Mouse (Mus musculus): ENCODE data around the gene Stk25. TPM values are rescaled to one million over a fixed set of nuclear protein-coding genes. Genes with fewer than 3 reads are reported as not detected.
A peak's percentile ranks its signal among the peaks of the same experiment; 100 is the strongest.

Gene Stk25
- polyA plus RNA-seq, 1 experiment from 2014 or later = 227 TPM

DNA sequence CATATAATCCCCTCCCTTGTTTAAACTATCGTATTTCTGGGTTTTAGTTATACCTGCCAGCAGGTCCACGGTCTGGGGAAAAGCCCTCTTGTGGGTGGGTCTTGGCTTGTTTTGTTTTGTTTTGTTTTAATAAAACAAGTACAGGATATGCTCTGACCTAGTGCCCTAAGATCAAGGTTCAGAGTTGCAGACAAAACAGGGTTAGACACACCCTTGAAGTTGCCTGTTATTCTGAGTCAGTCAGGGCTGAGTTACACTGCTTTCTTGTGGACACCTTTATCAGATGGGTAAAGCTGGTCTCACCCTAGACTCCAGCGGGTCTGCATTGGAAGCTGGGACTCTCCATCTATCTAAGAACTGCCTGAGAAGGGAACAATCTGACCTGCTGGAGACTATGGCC is 35.0 kb upstream of the Stk25 start:
- no peaks in the 10 kb centered on the region for H3K27me3 ChIP-seq (ENCODE audit: control insufficient read depth, insufficient read depth, low read length)
- no peak for DNase-seq (ENCODE audit: low spot score)
- no peaks in the 10 kb centered on the region for H3K36me3 ChIP-seq (ENCODE audit: control insufficient read depth, insufficient read depth, low read length)
- H3K9ac ChIP-seq (ENCODE audit: low read depth, low read length) = no peak overlapping the region
- no peak overlapping the region for H3K4me2 ChIP-seq (replicated peaks; ENCODE audit: low read depth, low read length)
- H3K9me3 ChIP-seq (ENCODE audit: control insufficient read depth, low read length) = no peaks in the 10 kb centered on the region
- no peak overlapping the region for H3K27ac ChIP-seq (ENCODE audit: low read depth, low read length)
- 85% methylated on average over 3 of the region's 3 CpGs for WGBS
- no peaks in the 10 kb centered on the region for H3K4me1 ChIP-seq (replicated peaks; ENCODE audit: control insufficient read depth, insufficient read depth, low read length)
- ATAC-seq (ENCODE audit: low FRiP score) = no peak
- H3K4me3 ChIP-seq (ENCODE audit: low read depth, low read length) = no peak overlapping the region

DNA sequence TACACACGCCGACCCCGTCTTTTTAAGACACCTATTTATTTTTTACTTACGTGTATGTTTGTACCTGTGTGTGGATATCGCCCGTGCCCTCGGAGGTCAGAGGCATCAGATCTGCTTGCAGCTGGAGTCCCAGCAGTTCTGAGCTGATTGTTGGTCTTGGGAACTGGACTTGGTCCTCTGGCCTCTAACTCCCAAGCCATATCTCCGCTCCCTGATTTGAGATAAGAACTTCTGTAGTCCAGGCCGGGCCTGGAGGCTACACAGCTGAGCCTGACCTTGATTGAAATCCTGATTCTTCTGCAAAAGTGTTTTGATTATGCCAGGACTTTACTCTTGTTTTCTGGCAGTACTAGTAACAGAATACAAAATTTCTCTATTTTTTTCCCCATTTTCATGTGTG is 34.3 kb upstream of the Stk25 start:
- Histone ChIP-seq H3K9ac (ENCODE audit: low read depth, low read length) (no peak overlapping the region), H3K4me1 (replicated peaks; ENCODE audit: control insufficient read depth, insufficient read depth, low read length) (no peaks in the 10 kb centered on the region), H3K4me2 (replicated peaks; ENCODE audit: low read depth, low read length) (no peak overlapping the region), H3K36me3 (ENCODE audit: control insufficient read depth, insufficient read depth, low read length) (no peaks in the 10 kb centered on the region), H3K4me3 (ENCODE audit: low read depth, low read length) (no peak overlapping the region), H3K9me3 (ENCODE audit: control insufficient read depth, low read length) (no peaks in the 10 kb centered on the region), H3K27me3 (ENCODE audit: control insufficient read depth, insufficient read depth, low read length) (no peaks in the 10 kb centered on the region), H3K27ac (ENCODE audit: low read depth, low read length) (no peak overlapping the region)
- no peak for ATAC-seq (ENCODE audit: low FRiP score)
- DNase-seq (ENCODE audit: low spot score) = no peak
- WGBS = 95% methylated on average over 9 of the region's 9 CpGs

DNA sequence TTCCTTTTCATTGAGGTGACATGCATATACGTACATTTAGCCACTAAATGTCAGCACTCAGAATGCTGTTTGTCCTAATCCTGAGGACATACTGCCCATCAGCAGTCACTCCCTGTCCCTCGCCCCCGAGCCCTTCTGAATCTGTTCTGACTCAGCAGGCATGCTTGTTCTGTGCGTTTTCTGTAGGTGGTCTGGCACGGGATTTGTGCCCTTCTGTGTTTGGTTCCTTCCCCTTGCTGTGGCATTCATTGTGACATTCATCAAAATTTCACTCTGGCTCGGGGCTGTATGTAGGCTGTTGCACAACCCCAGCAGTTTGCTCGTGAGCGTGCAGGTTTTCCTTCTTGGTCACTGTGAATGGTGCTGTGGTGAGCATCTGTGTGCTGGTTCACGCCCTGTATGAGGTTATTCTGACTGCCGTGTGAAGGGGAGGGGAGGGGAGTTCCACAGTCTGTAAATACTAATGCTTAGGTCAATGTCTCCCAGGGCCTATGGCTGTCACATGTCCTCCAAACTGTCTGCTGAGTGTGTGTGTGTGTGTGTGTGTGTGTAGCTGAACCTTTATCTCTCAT is 33.4 kb upstream of the Stk25 start:
- Histone ChIP-seq H3K27me3 (ENCODE audit: control insufficient read depth, insufficient read depth, low read length) (no peaks in the 10 kb centered on the region), H3K4me2 (replicated peaks; ENCODE audit: low read depth, low read length) (no peak overlapping the region), H3K4me1 (replicated peaks; ENCODE audit: control insufficient read depth, insufficient read depth, low read length) (no peaks in the 10 kb centered on the region), H3K36me3 (ENCODE audit: control insufficient read depth, insufficient read depth, low read length) (no peaks in the 10 kb centered on the region), H3K9ac (ENCODE audit: low read depth, low read length) (no peak overlapping the region), H3K27ac (ENCODE audit: low read depth, low read length) (no peak overlapping the region), H3K4me3 (ENCODE audit: low read depth, low read length) (no peak overlapping the region), H3K9me3 (ENCODE audit: control insufficient read depth, low read length) (no peaks in the 10 kb centered on the region)
- WGBS = 81% methylated on average over 10 of the region's 10 CpGs
- no peak for ATAC-seq (ENCODE audit: low FRiP score)
- DNase-seq (ENCODE audit: low spot score) = no peak

DNA sequence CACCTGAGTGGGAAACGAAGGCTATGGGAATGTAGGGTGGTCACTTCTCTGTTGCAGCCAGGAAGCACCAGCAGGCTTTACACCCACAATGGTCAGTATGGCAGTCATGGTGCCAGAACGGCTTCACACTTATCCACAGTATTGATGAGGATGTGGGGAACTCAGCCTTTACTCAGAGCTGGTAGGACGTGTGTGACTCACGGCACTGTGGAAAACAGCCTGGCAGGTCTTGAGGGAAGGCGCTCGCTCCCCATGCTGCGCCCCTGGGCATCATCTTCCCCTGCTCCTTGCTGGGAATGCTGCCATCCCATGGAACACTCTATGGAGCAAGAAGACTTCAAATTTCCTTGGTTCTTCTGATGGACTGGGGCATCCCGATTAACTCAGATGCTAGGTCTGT is 32.6 kb upstream of the Stk25 start:
- ATAC-seq (ENCODE audit: low FRiP score) (no peak), DNase-seq (ENCODE audit: low spot score) (no peak)
- H3K4me1 ChIP-seq (replicated peaks; ENCODE audit: control insufficient read depth, insufficient read depth, low read length) = no peaks in the 10 kb centered on the region
- H3K9ac ChIP-seq (ENCODE audit: low read depth, low read length) = no peak overlapping the region
- H3K9me3 ChIP-seq (ENCODE audit: control insufficient read depth, low read length) = no peaks in the 10 kb centered on the region
- no peaks in the 10 kb centered on the region for H3K36me3 ChIP-seq (ENCODE audit: control insufficient read depth, insufficient read depth, low read length)
- no peak overlapping the region for H3K4me3 ChIP-seq (ENCODE audit: low read depth, low read length)
- H3K27ac ChIP-seq (ENCODE audit: low read depth, low read length) = no peak overlapping the region
- no peak overlapping the region for H3K4me2 ChIP-seq (replicated peaks; ENCODE audit: low read depth, low read length)
- H3K27me3 ChIP-seq (ENCODE audit: control insufficient read depth, insufficient read depth, low read length) = no peaks in the 10 kb centered on the region
- WGBS = 93% methylated on average over 8 of the region's 8 CpGs

DNA sequence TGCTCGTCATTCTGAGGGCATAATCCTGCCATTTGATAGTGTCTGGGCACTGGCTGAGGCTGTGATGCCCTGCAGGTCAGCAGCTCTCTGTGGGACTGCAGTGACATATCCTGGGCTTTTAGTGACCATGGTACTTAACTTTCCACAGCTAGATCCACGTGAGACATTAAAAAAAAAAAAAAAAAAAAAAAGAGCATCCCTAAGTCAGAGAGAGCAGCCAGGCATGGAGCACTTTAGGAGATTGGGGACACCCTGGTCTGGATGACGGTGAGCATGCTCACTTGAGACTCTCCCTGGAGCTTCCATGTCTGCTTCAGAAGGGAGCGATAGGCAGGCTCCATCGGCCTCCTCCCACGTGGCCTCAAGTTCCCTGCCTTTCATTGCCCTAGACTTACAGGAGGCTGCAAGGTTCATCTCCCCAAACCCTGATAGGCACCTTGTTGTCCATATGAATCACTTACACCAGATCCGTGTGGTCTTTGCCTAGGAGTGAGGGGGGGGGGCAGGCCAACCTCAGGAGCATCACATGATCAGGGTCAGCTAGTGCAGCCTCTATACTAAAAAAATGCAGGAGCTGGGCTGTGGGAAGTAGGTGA is 31.5 kb upstream of the Stk25 start:
- 85% methylated on average over 7 of the region's 7 CpGs for WGBS
- Histone ChIP-seq H3K9ac (ENCODE audit: low read depth, low read length) (no peak overlapping the region), H3K4me1 (replicated peaks; ENCODE audit: control insufficient read depth, insufficient read depth, low read length) (no peaks in the 10 kb centered on the region), H3K4me3 (ENCODE audit: low read depth, low read length) (no peak overlapping the region), H3K27ac (ENCODE audit: low read depth, low read length) (no peak overlapping the region), H3K9me3 (ENCODE audit: control insufficient read depth, low read length) (no peaks in the 10 kb centered on the region), H3K27me3 (ENCODE audit: control insufficient read depth, insufficient read depth, low read length) (peaks cover 2% of the 10 kb centered on the region; the same call in 1 of the 2 replicates), H3K36me3 (ENCODE audit: control insufficient read depth, insufficient read depth, low read length) (no peaks in the 10 kb centered on the region), H3K4me2 (replicated peaks; ENCODE audit: low read depth, low read length) (no peak overlapping the region)
- DNase-seq (ENCODE audit: low spot score) (no peak), ATAC-seq (ENCODE audit: low FRiP score) (no peak)

DNA sequence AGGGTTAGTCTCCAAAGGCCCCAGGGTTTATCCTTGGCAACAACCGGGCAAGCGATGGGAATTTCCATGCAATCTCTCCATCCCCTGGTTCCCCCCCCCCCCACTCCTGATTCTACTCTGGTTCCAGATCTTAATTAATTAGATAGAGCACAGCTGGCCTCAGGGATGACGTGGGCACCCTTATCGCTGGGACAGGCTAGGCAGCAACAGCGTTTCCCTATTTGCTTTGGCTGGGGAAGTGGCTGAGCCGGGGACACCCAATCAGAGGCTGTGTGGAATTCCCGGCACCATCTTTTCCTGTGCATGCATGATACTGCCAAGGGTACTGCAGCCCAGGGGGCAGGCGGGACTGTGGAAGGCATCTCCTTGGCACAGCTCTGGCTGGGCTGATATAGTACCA is 29.7 kb upstream of the Stk25 start:
- ATAC-seq (ENCODE audit: low FRiP score) = no peak
- Histone ChIP-seq H3K4me2 (replicated peaks; ENCODE audit: low read depth, low read length) (no peak overlapping the region), H3K27ac (ENCODE audit: low read depth, low read length) (no peak overlapping the region)

DNA sequence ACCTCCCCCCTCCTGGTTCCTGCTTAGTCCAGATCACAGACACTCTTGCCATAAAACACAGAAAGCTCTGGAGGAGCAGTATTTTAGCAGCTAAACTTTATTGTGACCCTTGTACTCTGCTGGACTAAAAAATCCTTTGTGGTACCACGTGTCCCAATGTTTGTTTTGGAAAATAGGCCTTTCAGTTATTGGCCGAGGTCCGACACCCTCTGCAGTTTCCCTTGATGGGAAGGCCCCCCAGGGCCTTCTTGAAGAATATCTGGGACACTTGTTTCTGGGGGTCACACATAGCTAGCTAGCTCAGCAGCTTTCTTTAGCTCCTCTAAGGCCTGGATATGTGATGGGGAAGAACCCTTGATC is 28.5 kb upstream of the Stk25 start:
- no peaks in the 10 kb centered on the region for H3K36me3 ChIP-seq (ENCODE audit: control insufficient read depth, insufficient read depth, low read length)
- H3K27ac ChIP-seq (ENCODE audit: low read depth, low read length) = no peak overlapping the region
- H3K9ac ChIP-seq (ENCODE audit: low read depth, low read length) = peak overlapping the region; percentile 65
- peaks cover 2% of the 10 kb centered on the region; the same call in 1 of the 2 replicates for H3K27me3 ChIP-seq (ENCODE audit: control insufficient read depth, insufficient read depth, low read length)
- WGBS = 59% methylated on average over 3 of the region's 3 CpGs
- ATAC-seq (ENCODE audit: low FRiP score) = no peak
- H3K9me3 ChIP-seq (ENCODE audit: control insufficient read depth, low read length) = no peaks in the 10 kb centered on the region
- no peaks in the 10 kb centered on the region for H3K4me1 ChIP-seq (replicated peaks; ENCODE audit: control insufficient read depth, insufficient read depth, low read length)
- no peak overlapping the region; the same call in 1 of the 2 replicates for H3K4me3 ChIP-seq (ENCODE audit: low read depth, low read length)
- H3K4me2 ChIP-seq (replicated peaks; ENCODE audit: low read depth, low read length) = peak overlapping the region; percentile 76
- no peak for DNase-seq (ENCODE audit: low spot score)

More for the DNA sequence above, 29.7 kb upstream of the Stk25 start:
- Histone ChIP-seq H3K27me3 (ENCODE audit: control insufficient read depth, insufficient read depth, low read length) (peaks cover 2% of the 10 kb centered on the region; the same call in 1 of the 2 replicates), H3K9me3 (ENCODE audit: control insufficient read depth, low read length) (no peaks in the 10 kb centered on the region), H3K9ac (ENCODE audit: low read depth, low read length) (no peak overlapping the region), H3K4me1 (replicated peaks; ENCODE audit: control insufficient read depth, insufficient read depth, low read length) (no peaks in the 10 kb centered on the region), H3K4me3 (ENCODE audit: low read depth, low read length) (no peak overlapping the region), H3K36me3 (ENCODE audit: control insufficient read depth, insufficient read depth, low read length) (no peaks in the 10 kb centered on the region)
- WGBS = 90% methylated on average over 8 of the region's 8 CpGs
- no peak for DNase-seq (ENCODE audit: low spot score)

DNA sequence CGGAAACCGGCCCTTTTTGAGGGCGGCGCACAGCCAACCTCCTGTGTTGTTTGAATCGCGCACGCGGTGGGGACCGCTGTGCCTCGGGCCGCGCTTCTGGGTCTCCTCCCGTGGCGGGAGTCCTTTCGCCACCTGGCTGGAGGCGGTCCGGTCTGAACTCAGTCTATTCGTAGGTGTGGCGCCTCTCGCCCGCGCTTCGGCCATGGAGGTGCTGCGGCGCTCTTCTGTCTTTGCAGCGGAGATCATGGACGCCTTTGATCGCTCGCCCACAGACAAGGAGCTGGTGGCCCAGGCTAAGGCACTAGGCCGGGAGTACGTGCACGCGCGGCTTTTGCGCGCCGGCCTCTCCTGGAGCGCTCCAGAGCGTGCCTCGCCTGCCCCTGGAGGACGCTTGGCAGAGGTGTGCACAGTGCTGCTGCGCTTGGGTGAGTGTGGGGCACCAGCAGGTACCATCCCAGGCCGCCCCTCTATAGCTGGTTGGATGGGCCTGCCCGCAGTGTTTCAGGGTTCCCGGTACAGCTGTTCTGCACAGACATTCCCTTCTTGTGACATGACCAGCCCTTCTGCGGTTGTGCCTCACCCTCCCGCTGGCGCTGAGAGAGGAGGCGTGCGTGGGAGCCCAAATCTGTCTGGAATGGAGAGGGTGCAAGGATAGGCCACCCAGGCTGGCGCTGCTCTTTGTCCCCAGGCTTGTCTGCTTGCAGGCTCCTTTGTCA is 27.9 kb upstream of the Stk25 start:
- Histone ChIP-seq H3K4me3 (ENCODE audit: low read depth, low read length) (peak overlapping the region; percentile 50), H3K9ac (ENCODE audit: low read depth, low read length) (peak overlapping the region; percentile 65), H3K4me1 (replicated peaks; ENCODE audit: control insufficient read depth, insufficient read depth, low read length) (no peaks in the 10 kb centered on the region), H3K9me3 (ENCODE audit: control insufficient read depth, low read length) (no peaks in the 10 kb centered on the region), H3K27ac (ENCODE audit: low read depth, low read length) (no peak overlapping the region), H3K36me3 (ENCODE audit: control insufficient read depth, insufficient read depth, low read length) (no peaks in the 10 kb centered on the region), H3K4me2 (replicated peaks; ENCODE audit: low read depth, low read length) (peak overlapping the region; percentile 76), H3K27me3 (ENCODE audit: control insufficient read depth, insufficient read depth, low read length) (peaks cover 2% of the 10 kb centered on the region; the same call in 1 of the 2 replicates)
- DNase-seq (ENCODE audit: low spot score) = peak; percentile 82
- WGBS = 2% methylated on average over 51 of the region's 51 CpGs
- peak; percentile 91 for ATAC-seq (ENCODE audit: low FRiP score)
